Mouse (Mus musculus) myocyte (in vitro differentiated cells): ENCODE data around the gene Wars.
A peak's percentile ranks its signal among the peaks of the same experiment; 100 is the strongest.

Experiments used
- E2F4 ChIP-seq: IDR thresholded peaks from one replicate; pipeline ENCODE4 v1.6.1; 2011; ENCODE audit warnings: mild to moderate bottlenecking, control low read depth, moderate library complexity; ENCODE audit not compliant: insufficient read depth
- MAX ChIP-seq: IDR thresholded peaks from one replicate; pipeline ENCODE4 v1.6.1; 2011; ENCODE audit warnings: low read depth, mild to moderate bottlenecking, control low read depth
- MYOD1 ChIP-seq, 3 experiments: IDR thresholded peaks; one replicate each; pipeline ENCODE4 v1.6.1; 2011; ENCODE audit warnings: control low read depth in 2 of 3, low read depth in 2 of 3, mild to moderate bottlenecking in 2 of 3, moderate library complexity in 1 of 3; ENCODE audit not compliant: insufficient read length in 2 of 3, control insufficient read depth in 1 of 3
- MYOG ChIP-seq, 3 experiments: IDR thresholded peaks; one replicate each; pipeline ENCODE4 v1.6.1; 2011; ENCODE audit warnings: control low read depth in 2 of 3, low read depth in 2 of 3, mild to moderate bottlenecking in 2 of 3; ENCODE audit not compliant: insufficient read length in 2 of 3, control insufficient read depth in 1 of 3, insufficient read depth in 1 of 3
- POLR2A ChIP-seq: IDR thresholded peaks from one replicate; pipeline ENCODE4 v1.6.1; 2011; ENCODE audit warnings: low read depth, mild to moderate bottlenecking, control low read depth, moderate library complexity; ENCODE audit not compliant: insufficient read length
- POLR2AphosphoS2 ChIP-seq: IDR thresholded peaks from one replicate; pipeline ENCODE4 v1.6.1; 2011; ENCODE audit warnings: low read depth, control low read depth; ENCODE audit not compliant: insufficient read length
- REST ChIP-seq: IDR thresholded peaks from one replicate; pipeline ENCODE4 v1.6.1; 2011; ENCODE audit warnings: mild to moderate bottlenecking, control low read depth, moderate library complexity; ENCODE audit not compliant: insufficient read depth, insufficient read length
- TCF12 ChIP-seq: IDR thresholded peaks from one replicate; pipeline ENCODE4 v1.6.1; 2011; ENCODE audit warnings: mild to moderate bottlenecking, control low read depth; ENCODE audit not compliant: poor library complexity, insufficient read depth, severe bottlenecking
- USF1 ChIP-seq: IDR thresholded peaks from one replicate; pipeline ENCODE4 v1.6.1; 2011; ENCODE audit warnings: low read depth, mild to moderate bottlenecking, control low read depth, moderate library complexity

DNA sequence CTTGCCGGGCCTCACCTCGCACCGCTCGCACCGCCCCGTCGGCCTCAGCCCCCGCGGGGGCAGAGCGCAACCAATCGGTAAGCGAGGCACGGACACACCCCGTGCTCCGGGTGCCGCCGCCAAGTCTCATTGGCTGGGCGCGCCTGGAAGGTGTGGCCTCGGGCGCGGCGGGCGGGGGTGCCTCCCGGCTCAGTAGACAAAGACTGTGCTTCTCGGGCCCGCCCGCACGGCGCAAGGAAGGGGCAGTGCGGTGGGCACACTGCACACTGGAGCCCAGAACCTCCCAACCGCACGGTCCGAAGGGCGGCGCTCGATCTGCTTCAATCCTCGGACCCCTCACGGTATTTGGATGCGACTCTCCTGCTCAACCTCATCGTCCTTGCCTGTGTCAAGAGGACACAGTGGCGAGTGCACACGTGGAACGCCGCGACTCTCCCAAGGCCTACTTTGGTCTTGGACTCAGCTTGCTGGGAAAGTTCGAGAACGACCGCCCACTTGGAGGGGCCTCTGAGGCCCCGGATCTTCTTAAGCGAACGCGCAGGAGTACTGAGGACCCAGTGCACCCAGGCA lies 58.0 kb downstream of the Wars start, which contains the start of the genes Slc25a29 and Slc25a47:
- peak; percentile 90 for TF ChIP-seq POLR2A
- TF ChIP-seq TCF12, result no peak
- peak in 1 of 3 experiments; percentile 7 for TF ChIP-seq MYOD1 (IDR thresholded peaks at IDR 0.05; ENCODE audit: control insufficient read depth in 1 of 3, insufficient read length in 2 of 3, low read depth in 2 of 3)
- TF ChIP-seq MAX, result no peak
- TF ChIP-seq MYOG (IDR thresholded peaks at IDR 0.05; ENCODE audit: control insufficient read depth in 1 of 3, insufficient read depth in 1 of 3, insufficient read length in 2 of 3, low read depth in 2 of 3), result peak in 1 of 3 experiments; percentile 13
- TF ChIP-seq POLR2AphosphoS2, result peak; percentile 84
- TF ChIP-seq E2F4, result no peak
- no peak for TF ChIP-seq USF1
- no peak for TF ChIP-seq REST
